Mouse (Mus musculus) lung, postnatal 0 days (tissue): Measurements from ENCODE around the gene Fam169a.

Experiments used
- CTCF ChIP-seq: IDR thresholded peaks from 2 replicates; pipeline ENCODE4 v1.5.1; 2016; ENCODE audit warnings: antibody characterized with exemption, mild to moderate bottlenecking
- EP300 ChIP-seq: IDR thresholded peaks from 2 replicates; pipeline ENCODE4 v1.6.1; 2016; ENCODE audit warnings: antibody characterized with exemption, mild to moderate bottlenecking, control low read depth

DNA sequence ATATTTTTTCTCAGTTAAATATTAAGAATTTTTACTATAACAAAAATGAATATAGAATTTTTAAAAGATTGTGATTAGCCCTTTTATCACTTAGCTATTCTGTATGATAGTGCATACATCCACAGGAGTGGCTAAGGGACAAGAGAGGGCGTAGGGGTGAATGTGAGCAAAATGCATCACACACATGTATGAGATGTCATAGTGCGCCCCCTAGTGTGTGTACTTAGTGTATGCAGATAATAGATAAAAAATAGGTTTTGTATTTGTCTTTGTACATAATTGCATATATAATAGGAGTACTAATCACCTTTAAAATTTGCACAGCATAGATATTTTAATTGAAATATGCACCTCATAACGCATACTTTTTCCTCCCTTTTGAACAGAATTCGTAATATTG lies 78.7 kb downstream of the Fam169a start:
- TF ChIP-seq EP300 (no peak), CTCF (peak; percentile 75)
